In genomic region chr13:12108955-12109354, GRCm38 (mm10) we compare ENCODE assay signal across 28 mouse cellular contexts. TPM values are rescaled to one million over a fixed set of nuclear protein-coding genes. Genes with fewer than 3 reads are reported as not detected.
A peak's percentile ranks its signal among the peaks of the same experiment; 100 is the strongest.
DNase-seq lines count a peak whose midpoint lies in the region; ATAC-seq and TF ChIP-seq lines count a peak whose summit lies in the region.
"Had no signal": no experiment of that assay in that cellular context is flagged by ENCODE, and none has a peak within 500 bp of the region (broad histone marks: within the 10 kb centered on the region; RNA-seq: fewer than 3 reads in every experiment).

No protein-coding gene starts in this region.

- no peaks in the 10 kb centered on the region for H3K9me3 ChIP-seq in embryonic facial prominence, embryonic 11.5 days (replicated peaks; ENCODE audit: control insufficient read depth, low read length)
- no peaks in the 10 kb centered on the region for H3K9me3 ChIP-seq in embryonic facial prominence, embryonic 10.5 days
- no peaks in the 10 kb centered on the region for H3K9me3 ChIP-seq in limb, embryonic 11.5 days (ENCODE audit: control insufficient read depth, low read length)
- no peaks in the 10 kb centered on the region for H3K9me3 ChIP-seq in limb, embryonic 10.5 days (replicated peaks)
- no peaks in the 10 kb centered on the region for H3K9me3 ChIP-seq in liver, embryonic 13.5 days (replicated peaks)
- H3K9me3 ChIP-seq: embryonic facial prominence, embryonic 13.5 days; forebrain, embryonic 10.5 days; forebrain, embryonic 13.5 days; G1E; hindbrain, embryonic 10.5 days; hindbrain, embryonic 13.5 days; intestine, embryonic 15.5 days had no signal

- H3K9ac ChIP-seq in embryonic facial prominence, embryonic 11.5 days (replicated peaks; ENCODE audit: low read length) = no peak overlapping the region
- H3K9ac ChIP-seq in limb, embryonic 11.5 days (ENCODE audit: low read length) = no peak overlapping the region
- H3K9ac ChIP-seq in liver, embryonic 13.5 days = no peak overlapping the region
- H3K9ac ChIP-seq: embryonic facial prominence, embryonic 13.5 days; forebrain, embryonic 13.5 days; hindbrain, embryonic 13.5 days; intestine, embryonic 15.5 days had no signal

- WGBS in embryonic facial prominence, embryonic 11.5 days = 88% methylated on average over 1 of the region's 1 CpGs
- 97% methylated on average over 1 of the region's 1 CpGs for WGBS in embryonic facial prominence, embryonic 10.5 days
- WGBS in limb, embryonic 11.5 days = 91% methylated on average over 1 of the region's 1 CpGs
- WGBS in limb, embryonic 10.5 days = 89% methylated on average over 1 of the region's 1 CpGs
- 25% methylated on average over 1 of the region's 1 CpGs for WGBS in liver, embryonic 13.5 days (ENCODE audit: insufficient replicate concordance)
- WGBS in thymus, adult 2 months = 94% methylated on average over 1 of the region's 1 CpGs

- H3K27ac ChIP-seq in embryonic facial prominence, embryonic 11.5 days (replicated peaks; ENCODE audit: low read depth, low read length) = no peak overlapping the region
- no peak overlapping the region for H3K27ac ChIP-seq in embryonic facial prominence, embryonic 10.5 days (replicated peaks)
- H3K27ac ChIP-seq in limb, embryonic 11.5 days (replicated peaks; ENCODE audit: low read depth, low read length) = no peak overlapping the region
- H3K27ac ChIP-seq in limb, embryonic 10.5 days = no peak overlapping the region
- H3K27ac ChIP-seq in liver, embryonic 13.5 days = no peak overlapping the region
- no peak overlapping the region for H3K27ac ChIP-seq in thymus, adult 2 months (ENCODE audit: control insufficient read depth, insufficient read depth, low read length)
- H3K27ac ChIP-seq: embryonic facial prominence, embryonic 13.5 days; forebrain, embryonic 10.5 days; forebrain, embryonic 13.5 days; heart, adult 2 months; hindbrain, embryonic 10.5 days; hindbrain, embryonic 13.5 days; intestine, embryonic 15.5 days had no signal

- H3K4me3 ChIP-seq in embryonic facial prominence, embryonic 11.5 days (ENCODE audit: low read depth, low read length) = no peak overlapping the region
- no peak overlapping the region for H3K4me3 ChIP-seq in embryonic facial prominence, embryonic 10.5 days
- H3K4me3 ChIP-seq in limb, embryonic 11.5 days (ENCODE audit: low read depth, low read length) = no peak overlapping the region
- no peak overlapping the region for H3K4me3 ChIP-seq in limb, embryonic 10.5 days
- H3K4me3 ChIP-seq in liver, embryonic 13.5 days (replicated peaks) = no peak overlapping the region
- H3K4me3 ChIP-seq in thymus, adult 2 months (ENCODE audit: control insufficient read depth, insufficient read depth, low read length) = no peak overlapping the region
- H3K4me3 ChIP-seq: embryonic facial prominence, embryonic 13.5 days; forebrain, embryonic 10.5 days; forebrain, embryonic 13.5 days; heart, adult 2 months; hindbrain, embryonic 10.5 days; hindbrain, embryonic 13.5 days; intestine, embryonic 15.5 days had no signal

- peaks cover 22% of the 10 kb centered on the region for H3K27me3 ChIP-seq in embryonic facial prominence, embryonic 11.5 days (ENCODE audit: control insufficient read depth, insufficient read depth, low read length)
- peaks cover 46% of the 10 kb centered on the region for H3K27me3 ChIP-seq in embryonic facial prominence, embryonic 10.5 days (replicated peaks; ENCODE audit: low read depth, poor library complexity, severe bottlenecking)
- peaks cover 18% of the 10 kb centered on the region for H3K27me3 ChIP-seq in limb, embryonic 11.5 days (ENCODE audit: control insufficient read depth, insufficient read depth, low read length)
- H3K27me3 ChIP-seq in limb, embryonic 10.5 days (ENCODE audit: low read depth, poor library complexity, severe bottlenecking) = peaks cover 39% of the 10 kb centered on the region
- peaks cover 57% of the 10 kb centered on the region for H3K27me3 ChIP-seq in liver, embryonic 13.5 days
- H3K27me3 ChIP-seq in thymus, adult 2 months (ENCODE audit: control insufficient read depth, insufficient read depth, low read length) = no peaks in the 10 kb centered on the region; the same call in 1 of the 2 replicates
- H3K27me3 ChIP-seq: CH12.LX had no signal

- TF ChIP-seq CTCF in thymus, adult 2 months (IDR thresholded peaks at IDR 0.05; ENCODE audit: borderline replicate concordance, control insufficient read depth, extremely low read depth, insufficient read depth, low read length, poor library complexity) = no peak

- H3K4me1 ChIP-seq in embryonic facial prominence, embryonic 11.5 days (ENCODE audit: control insufficient read depth, insufficient read depth, low read length) = no peaks in the 10 kb centered on the region
- H3K4me1 ChIP-seq in embryonic facial prominence, embryonic 10.5 days = peaks cover 14% of the 10 kb centered on the region
- peaks cover 5% of the 10 kb centered on the region for H3K4me1 ChIP-seq in limb, embryonic 11.5 days (ENCODE audit: control insufficient read depth, insufficient read depth, low read length)
- peaks cover 13% of the 10 kb centered on the region for H3K4me1 ChIP-seq in limb, embryonic 10.5 days
- peaks cover 9% of the 10 kb centered on the region for H3K4me1 ChIP-seq in liver, embryonic 13.5 days (replicated peaks)
- H3K4me1 ChIP-seq in thymus, adult 2 months (replicated peaks; ENCODE audit: control insufficient read depth, insufficient read depth, low read length) = no peaks in the 10 kb centered on the region

- ATAC-seq in embryonic facial prominence, embryonic 11.5 days (replicated peaks; ENCODE audit: insufficient number of reproducible peaks, low FRiP score, low TSS enrichment, low read depth) = 0 out of 2 replicates have a peak, but pooled peaks have one; percentile 67
- 0 out of 2 replicates have a peak, but pooled peaks have one; percentile 65 for ATAC-seq in limb, embryonic 11.5 days (ENCODE audit: insufficient number of reproducible peaks, low FRiP score, low TSS enrichment, low read depth)
- peak; percentile 60; the same call in 1 of the 2 replicates for ATAC-seq in liver, embryonic 13.5 days (ENCODE audit: low read depth)
- ATAC-seq: forebrain, embryonic 13.5 days; hindbrain, embryonic 16.5 days; intestine, embryonic 15.5 days; Patski had no signal

- TF ChIP-seq POLR2A in thymus, adult 2 months (IDR thresholded peaks at IDR 0.05; ENCODE audit: control insufficient read depth, extremely low read depth, insufficient read depth, low read length, poor library complexity) = no peak

- DNase-seq in embryonic facial prominence, embryonic 11.5 days (ENCODE audit: low spot score) = no peak
- no peak for DNase-seq in embryonic facial prominence, embryonic 10.5 days (ENCODE audit: low spot score)
- DNase-seq in limb, embryonic 11.5 days (ENCODE audit: low spot score) = no peak
- DNase-seq in limb, embryonic 10.5 days (ENCODE audit: low spot score) = no peak
- peak; percentile 25 for DNase-seq in 416B (ENCODE audit: low read depth)
- DNase-seq in liver, embryonic 13.5 days = no peak
- DNase-seq in thymus, adult 2 months = no peak
- DNase-seq: adrenal gland, postnatal 10 days; adrenal gland, postnatal 36 days; cerebellum, adult 18-20 months; cerebellum, adult 9-10 months; cerebellum, postnatal 14 days; gastrocnemius, postnatal 10 days; gastrocnemius, postnatal 36 days; heart, adult 2 months; heart, postnatal 36 days had no signal

- no peak overlapping the region for H3K4me2 ChIP-seq in embryonic facial prominence, embryonic 11.5 days (ENCODE audit: low read depth, low read length)
- no peak overlapping the region for H3K4me2 ChIP-seq in limb, embryonic 11.5 days (ENCODE audit: low read depth, severe bottlenecking)
- H3K4me2 ChIP-seq in liver, embryonic 13.5 days = no peak overlapping the region
- H3K4me2 ChIP-seq: embryonic facial prominence, embryonic 13.5 days; forebrain, embryonic 13.5 days; heart, embryonic 11.5 days; hindbrain, embryonic 13.5 days; intestine, embryonic 15.5 days had no signal

- no peaks in the 10 kb centered on the region for H3K36me3 ChIP-seq in embryonic facial prominence, embryonic 11.5 days (replicated peaks; ENCODE audit: control insufficient read depth, insufficient read depth, low read depth, low read length)
- no peaks in the 10 kb centered on the region for H3K36me3 ChIP-seq in embryonic facial prominence, embryonic 10.5 days (replicated peaks)
- H3K36me3 ChIP-seq in limb, embryonic 11.5 days (ENCODE audit: control insufficient read depth, insufficient read depth, low read length) = no peaks in the 10 kb centered on the region
- no peaks in the 10 kb centered on the region for H3K36me3 ChIP-seq in limb, embryonic 10.5 days
- no peaks in the 10 kb centered on the region for H3K36me3 ChIP-seq in liver, embryonic 13.5 days
- H3K36me3 ChIP-seq in thymus, adult 2 months (ENCODE audit: control insufficient read depth, insufficient read depth, low read length) = no peaks in the 10 kb centered on the region
- H3K36me3 ChIP-seq: embryonic facial prominence, embryonic 13.5 days; forebrain, embryonic 10.5 days; G1E; hindbrain, embryonic 10.5 days; hindbrain, embryonic 13.5 days; intestine, embryonic 15.5 days had no signal

RNA-seq across cellular contexts. Expression of gene Ryr2, which starts 2.2 kb away (rescaled TPM):
- 0.22 and 0.80 TPM in 2 replicates for polyA plus RNA-seq in embryonic facial prominence, embryonic 11.5 days (2014; fragmentation: Nextera tagmentation; extraction: Ambion mirVana)
- 0.14 and 0.15 TPM in 2 replicates for polyA plus RNA-seq in embryonic facial prominence, embryonic 10.5 days (2016; fragmentation: Nextera tagmentation; extraction: Ambion mirVana)
- polyA plus RNA-seq in limb, embryonic 11.5 days (2014; fragmentation: Nextera tagmentation; extraction: Ambion mirVana) = 0.15 and 0.23 TPM in 2 replicates
- polyA plus RNA-seq in limb, embryonic 10.5 days (2016; fragmentation: Nextera tagmentation; extraction: Ambion mirVana) = 0.19 and 0.43 TPM in 2 replicates
- 0.10 and 0.12 TPM in 2 replicates for polyA plus RNA-seq in liver, embryonic 13.5 days (2015; fragmentation: Nextera tagmentation; extraction: Ambion mirVana)
- 0.61 and 3.6 TPM in 2 replicates for polyA plus RNA-seq in thymus, adult 2 months (2012; rRNA removed)
- polyA plus RNA-seq: C2C12, G1E, Patski had no signal
